Mouse (Mus musculus) left cerebral cortex, adult 2 months (tissue): ENCODE data around the gene Olfr632. TPM values are rescaled to one million over a fixed set of nuclear protein-coding genes. Genes with fewer than 3 reads are reported as not detected.
"Not testable (repeated sequence)": the region's sequence is repeated elsewhere in the genome, so short reads cannot be mapped to it uniquely, and the experiment has no call there.

Experiments
- DNase-seq, 2 experiments: peaks; one replicate each; pipeline ENCODE4 v3.0.0; 2021 to 2022; ENCODE audit warnings: low spot score in 2 of 2, mixed read lengths in 1 of 2; ENCODE audit errors: extremely low spot score in 1 of 2
- H3K27ac ChIP-seq: fragments of 200-600 bp; 2 replicates; pipeline ENCODE4 v1.8.1; 2022
- H3K4me3 ChIP-seq: fragments of 200-600 bp; 2 replicates; pipeline ENCODE4 v1.8.1; 2022
- CTCF ChIP-seq: fragments of 200-600 bp; IDR thresholded peaks from 2 replicates; pipeline ENCODE4 v1.8.1; 2022; ENCODE audit warnings: antibody characterized with exemption, mild to moderate bottlenecking, moderate library complexity
- intact Hi-C: fragments of 180-260 bp; cut with DNase I; formaldehyde crosslinking; loops from one replicate; pipeline ENCODE4 v1.15.1; 2025
- long read RNA-seq, 2 experiments: library from polyadenylated mRNA; stranded (forward); transcript quantifications; one replicate each; pipeline ENCODE4 v2.0.0; 2021; ENCODE audit warnings: borderline mapping rate in 2 of 2
- total RNA-seq, 2 experiments: library from RNA; stranded (reverse); gene quantifications; 2 replicates each; pipeline ENCODE4 v1.2.3; 2021

Olfr632 gene
- not detected for total RNA-seq
- long read RNA-seq, experiment 1 = 0 reads
- long read RNA-seq, experiment 2 = 0 reads

DNA sequence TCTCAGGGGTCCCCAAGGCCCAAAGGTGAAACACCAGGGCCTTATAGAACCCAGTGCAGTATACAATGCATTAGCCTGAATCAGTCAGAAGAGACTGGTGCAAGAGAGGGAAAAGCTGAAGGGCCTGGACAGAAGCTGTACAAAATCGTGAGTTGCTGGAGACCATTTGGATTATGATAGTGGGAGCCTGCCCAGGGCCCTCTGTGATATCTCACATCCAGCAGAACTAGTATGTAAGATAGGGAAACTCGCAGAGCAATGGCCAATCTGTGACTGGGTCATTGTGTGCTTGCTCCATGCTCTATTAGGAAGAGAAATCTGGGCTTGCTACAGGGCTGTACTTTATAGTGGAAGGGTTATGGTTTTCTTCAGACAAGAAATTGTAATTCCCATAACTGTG is at the start of gene Olfr632:
TSS of gene Olfr632 (plus strand) at position 84 of the 400 bp plus-strand sequence.
- no peak for DNase-seq
- no peak for TF ChIP-seq CTCF
- no peak within 1 kb of the TSS for H3K4me3 ChIP-seq
- intact Hi-C loops = no loop called here
- no peak within 1 kb of the TSS for H3K27ac ChIP-seq

- Histone ChIP-seq H3K4me3 (no peak within 1 kb of the TSS), H3K27ac (no peak within 1 kb of the TSS)
- TF ChIP-seq CTCF = no peak
- DNase-seq = no peak
- intact Hi-C loops = no loop called here
These were observed 48.0 kb upstream of the Olfr632 start, which contains the start of gene Olfr66 for GRCm38 (mm10) chr7:103886152-103886551. Olfr66 (minus strand) TSS chr7:103886252.

DNA sequence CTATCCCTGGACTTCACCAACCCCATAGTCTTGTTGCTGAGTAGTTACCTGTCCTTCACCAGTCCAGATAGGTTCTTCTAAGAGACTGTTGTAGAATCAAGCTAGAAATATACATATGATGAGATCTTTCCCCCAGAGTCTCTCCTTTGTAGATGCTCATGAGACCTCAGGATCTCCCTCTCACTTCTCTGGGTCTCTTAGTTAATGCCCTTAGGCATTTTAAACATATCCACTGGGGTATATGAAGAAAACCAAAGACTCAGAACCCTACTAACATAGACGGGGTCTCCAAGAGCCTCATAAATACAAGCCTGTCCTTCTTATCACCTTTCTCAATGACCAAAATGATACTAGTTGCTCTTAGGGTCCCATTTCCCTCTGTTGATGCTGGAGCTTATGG is 39.8 kb upstream of the Olfr632 start, which contains the start of gene Olfr64:
TSS of gene Olfr64 (minus strand) at position 101 of the 400 bp plus-strand sequence.
- Histone ChIP-seq H3K27ac (no peak within 1 kb of the TSS), H3K4me3 (no peak within 1 kb of the TSS)
- intact Hi-C loops = no loop called here
- DNase-seq = no peak
- TF ChIP-seq CTCF = no peak

- H3K4me3 ChIP-seq = no peak within 1 kb of the TSS
- intact Hi-C loops = no loop called here
- DNase-seq = no peak
- no peak within 1 kb of the TSS for H3K27ac ChIP-seq
- TF ChIP-seq CTCF = no peak
These were observed 31.0 kb upstream of the Olfr632 start, which contains the start of gene Olfr65 for GRCm38 (mm10) chr7:103903187-103903586. Olfr65 (plus strand) TSS chr7:103903487.

- H3K27ac ChIP-seq = no peak overlapping the region
- H3K4me3 ChIP-seq = no peak overlapping the region
- DNase-seq = no peak
- intact Hi-C loops = no loop called here
- TF ChIP-seq CTCF = no peak
These were observed 24.1 kb upstream of the Olfr632 start for GRCm38 (mm10) chr7:103910047-103910446.

DNA sequence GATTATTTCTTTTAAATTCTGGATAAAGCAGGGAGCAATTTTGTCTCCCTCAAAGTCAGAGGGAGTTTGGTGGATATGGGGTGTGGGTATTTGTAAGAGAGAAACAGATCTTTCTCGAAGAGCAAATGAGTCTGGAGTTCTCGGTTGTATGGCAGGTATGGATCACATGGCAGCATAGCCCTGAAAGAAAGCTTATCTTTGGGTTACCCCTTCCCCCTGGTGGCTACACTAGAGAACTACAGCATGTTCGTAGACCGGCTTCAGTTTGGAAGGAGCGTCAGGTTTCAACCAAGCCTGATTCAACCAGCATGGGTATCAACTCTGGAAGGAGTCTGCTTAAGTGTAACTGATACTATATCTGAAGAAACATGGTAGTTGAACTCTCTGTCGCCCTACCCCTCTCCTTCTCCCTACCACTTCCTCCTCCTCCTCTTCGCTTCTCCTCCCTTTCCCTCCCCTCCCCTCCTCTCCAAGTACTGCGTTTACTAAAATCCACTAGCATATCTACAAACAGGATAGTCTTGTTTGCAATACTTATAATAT is 21.1 kb upstream of the Olfr632 start:
- Histone ChIP-seq H3K4me3 (no peak overlapping the region), H3K27ac (no peak overlapping the region)
- intact Hi-C loops = no loop called here
- no peak; the same call in 1 of the 2 replicates for TF ChIP-seq CTCF
- no peak for DNase-seq

GRCm38 (mm10) chr7:103915338-103915737 is 18.8 kb upstream of the Olfr632 start:
- no peak for DNase-seq
- Histone ChIP-seq H3K4me3 (no peak overlapping the region), H3K27ac (no peak overlapping the region)
- intact Hi-C loops = no loop called here
- no peak for TF ChIP-seq CTCF

- intact Hi-C loops = no loop called here
- no peak within 1 kb of the TSS for H3K27ac ChIP-seq
- H3K4me3 ChIP-seq = no peak within 1 kb of the TSS
- no peak for TF ChIP-seq CTCF
- DNase-seq = no peak
These were observed 5.6 kb upstream of the Olfr632 start, which contains the start of gene Olfr631 for GRCm38 (mm10) chr7:103928525-103928924. Olfr631 (plus strand) TSS chr7:103928825.

GRCm38 (mm10) chr7:103942730-103943129 is 8.6 kb downstream of the Olfr632 start:
- TF ChIP-seq CTCF = peak; percentile 54
- H3K4me3 ChIP-seq = no peak overlapping the region
- intact Hi-C loops = loop anchor here (2.0 kb wide), 1 partner anchor 1430 kb away; no protein-coding TSS in a partner anchor
- peak in 1 of 2 experiments; percentile 13 for DNase-seq
- no peak overlapping the region for H3K27ac ChIP-seq

DNA sequence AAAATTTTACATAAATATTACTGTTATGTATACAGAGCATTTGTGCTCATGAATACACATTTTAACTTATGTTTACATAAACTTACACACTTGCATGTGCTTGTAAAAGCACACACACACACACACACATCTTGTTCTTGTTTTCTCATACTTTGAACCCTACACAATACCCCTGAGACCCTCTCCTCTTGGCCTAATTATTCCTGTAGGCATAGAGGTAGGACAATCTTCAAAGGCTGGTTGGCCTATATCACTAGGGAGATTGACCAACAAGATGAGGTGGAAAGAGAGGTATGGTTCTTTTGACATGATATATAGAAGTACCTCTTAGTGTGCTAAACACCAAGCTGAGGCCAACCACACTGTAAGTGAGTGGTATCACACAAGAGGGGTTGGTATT is 10.0 kb downstream of the Olfr632 start, which contains the start of gene Olfr633:
TSS of gene Olfr633 (plus strand) at position 301 of the 400 bp plus-strand sequence.
- H3K27ac ChIP-seq = no peak within 1 kb of the TSS
- intact Hi-C loops = no loop called here
- no peak within 1 kb of the TSS for H3K4me3 ChIP-seq
- no peak for TF ChIP-seq CTCF
- no peak for DNase-seq

- DNase-seq, H3K27ac ChIP-seq, intact Hi-C loops, H3K4me3 ChIP-seq: not testable (repeated sequence)
These were observed 32.7 kb downstream of the Olfr632 start for GRCm38 (mm10) chr7:103966873-103967272.

DNA sequence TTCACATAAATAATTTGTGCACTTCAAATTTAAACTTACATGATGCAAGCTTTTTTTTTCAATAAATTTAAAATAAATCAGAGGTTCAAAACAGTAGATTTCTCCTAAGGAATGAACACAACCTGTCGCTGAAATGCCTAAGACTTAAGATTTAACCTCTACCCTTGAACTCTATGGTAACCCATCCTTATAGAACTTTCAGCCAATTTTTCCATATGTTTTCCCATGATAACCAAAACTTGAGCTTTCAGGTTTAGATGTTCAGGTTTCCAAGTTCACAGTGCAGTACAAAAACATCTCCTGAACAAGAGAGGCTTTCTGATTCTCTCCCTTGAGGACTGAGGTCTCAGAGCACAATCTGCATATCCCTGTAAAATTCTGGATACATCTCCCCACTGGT is 36.7 kb downstream of the Olfr632 start, which contains the start of gene Olfr635:
TSS of gene Olfr635 (plus strand) at position 301 of the 400 bp plus-strand sequence.
- Histone ChIP-seq H3K4me3 (no peak within 1 kb of the TSS), H3K27ac (no peak within 1 kb of the TSS)
- intact Hi-C loops = no loop called here
- no peak for TF ChIP-seq CTCF
- no peak for DNase-seq

- no peak for DNase-seq
- intact Hi-C loops = no loop called here
- no peak overlapping the region for H3K27ac ChIP-seq
- TF ChIP-seq CTCF = no peak
- H3K4me3 ChIP-seq = no peak overlapping the region
These were observed 37.6 kb downstream of the Olfr632 start for GRCm38 (mm10) chr7:103971782-103972181.

Other genes with a start within 250 kb of the Olfr632 start
- not detected for gene Olfr243, start 219.7 kb upstream of the Olfr632 start, total RNA-seq
- not detected for gene Olfr628, start 204.0 kb upstream of the Olfr632 start, total RNA-seq
- not detected for gene Olfr629, start 189.4 kb upstream of the Olfr632 start, total RNA-seq
- not detected for gene Olfr630, start 177.0 kb upstream of the Olfr632 start, total RNA-seq
- not detected for gene Olfr69, start 162.8 kb upstream of the Olfr632 start, total RNA-seq
- gene Olfr68, start 154.6 kb upstream of the Olfr632 start, total RNA-seq = not detected
- gene Olfr67, start 142.5 kb upstream of the Olfr632 start, total RNA-seq = not detected
- gene Hbb-bt, start 120.4 kb upstream of the Olfr632 start, total RNA-seq = 10 to 100 TPM; 29.5 to 36.6 TPM
- gene Hbb-bs, start 106.3 kb upstream of the Olfr632 start, total RNA-seq = 100 to 1,000 TPM; 305 to 339 TPM
- not detected for gene Hbb-bh2, start 93.8 kb upstream of the Olfr632 start, total RNA-seq
- not detected for gene Hbb-bh1, start 91.2 kb upstream of the Olfr632 start, total RNA-seq
- not detected for gene Hbb-y, start 81.1 kb upstream of the Olfr632 start, total RNA-seq
- gene Olfr66, start 48.1 kb upstream of the Olfr632 start, total RNA-seq = not detected
- gene Olfr64, start 39.9 kb upstream of the Olfr632 start, total RNA-seq = not detected
- gene Olfr65, start 30.9 kb upstream of the Olfr632 start, total RNA-seq = not detected
- gene Olfr631, start 5.5 kb upstream of the Olfr632 start, total RNA-seq = not detected
- gene Olfr633, start 10.1 kb downstream of the Olfr632 start, total RNA-seq = not detected
- gene Olfr635, start 36.8 kb downstream of the Olfr632 start, total RNA-seq = under 1 TPM; 0.05 to 0.09 TPM
- not detected for gene Olfr638, start 64.4 kb downstream of the Olfr632 start, total RNA-seq
- gene Olfr639, start 83.0 kb downstream of the Olfr632 start, total RNA-seq = under 1 TPM; 0.07 to 0.19 TPM
- not detected for gene Olfr640, start 91.2 kb downstream of the Olfr632 start, total RNA-seq
- not detected for gene Olfr641, start 101.1 kb downstream of the Olfr632 start, total RNA-seq
- gene Olfr642, start 118.3 kb downstream of the Olfr632 start, total RNA-seq = not detected
- not detected for gene 4930516K23Rik, start 127.1 kb downstream of the Olfr632 start, total RNA-seq
- gene Olfr644, start 137.5 kb downstream of the Olfr632 start, total RNA-seq = not detected
- not detected for gene Olfr645, start 151.1 kb downstream of the Olfr632 start, total RNA-seq
- gene Olfr646, start 170.5 kb downstream of the Olfr632 start, total RNA-seq = not detected
- not detected for gene Ubqln5, start 195.5 kb downstream of the Olfr632 start, total RNA-seq
- gene Olfr643, start 203.1 kb downstream of the Olfr632 start, total RNA-seq = not detected
- gene Ubqln3, start 208.9 kb downstream of the Olfr632 start, total RNA-seq = not detected
- not detected for gene Ubqlnl, start 216.2 kb downstream of the Olfr632 start, total RNA-seq
- not detected for gene Olfm5, start 230.5 kb downstream of the Olfr632 start, total RNA-seq
- gene Olfr648, start 249.0 kb downstream of the Olfr632 start, total RNA-seq = under 1 TPM; 0.26 to 0.27 TPM